Mouse (Mus musculus) heart, postnatal 0 days (tissue): ENCODE data around the gene Ccdc121.

Source experiments
- CTCF ChIP-seq: IDR thresholded peaks from 2 replicates; pipeline ENCODE4 v1.5.1; 2016; ENCODE audit warnings: antibody characterized with exemption, control low read depth, low read depth
- EP300 ChIP-seq: IDR thresholded peaks from 2 replicates; pipeline ENCODE4 v1.6.1; 2016; ENCODE audit warnings: antibody characterized with exemption, low read depth

GRCm38 (mm10) chr1:181476557-181476956 is 34.7 kb downstream of the Ccdc121 start:
- TF ChIP-seq CTCF = no peak
- no peak for TF ChIP-seq EP300
